Mouse (Mus musculus): ENCODE data around the gene Cdh3.
A peak's percentile ranks its signal among the peaks of the same experiment; 100 is the strongest.

- 0 out of 2 replicates have a peak, but pooled peaks have one; percentile 2 for TF ChIP-seq CTCF (IDR thresholded peaks at IDR 0.05; ENCODE audit: control insufficient read depth, insufficient read depth, insufficient replicate concordance, low read depth, low read length)
- TF ChIP-seq POLR2A (IDR thresholded peaks at IDR 0.05; ENCODE audit: control insufficient read depth, low read depth, low read length): no peak
Observed at GRCm38 (mm10) chr8:106516581-106516980, 5.9 kb downstream of the Cdh3 start.
